Mouse (Mus musculus) left cerebral cortex, postnatal 4 days (tissue): ENCODE data around the gene Slc38a11. TPM values are rescaled to one million over a fixed set of nuclear protein-coding genes. Genes with fewer than 3 reads are reported as not detected.

Experiments used
- DNase-seq: peaks from one replicate; pipeline ENCODE4 v3.0.0-alpha.2; 2022
- intact Hi-C: fragments of 180-260 bp; cut with DNase I; formaldehyde crosslinking; loops from one replicate; pipeline ENCODE4 v1.15.1; 2025
- total RNA-seq, 2 experiments: library from RNA; stranded (reverse); gene quantifications; 2 replicates each; pipeline ENCODE4 v1.2.3; 2021

Slc38a11 gene
- total RNA-seq, 2 experiments from 2014 or later, result 1.4 to 1.6 TPM

- intact Hi-C loops, result loop anchor here (10.0 kb wide), 1 partner anchor 187 kb away; no protein-coding TSS in a partner anchor
- DNase-seq, result peak; percentile 26
These were observed 32.5 kb downstream of the Slc38a11 start for GRCm38 (mm10) chr2:65331321-65331720.

GRCm38 (mm10) chr2:65321998-65322754, 41.7 kb downstream of the Slc38a11 start:
- intact Hi-C loops, result no loop called here
- DNase-seq, result no peak

GRCm38 (mm10) chr2:65320975-65321374, 42.9 kb downstream of the Slc38a11 start:
- intact Hi-C loops, result no loop called here
- DNase-seq, result peak; percentile 6

GRCm38 (mm10) chr2:65316721-65317120, 47.1 kb downstream of the Slc38a11 start:
- DNase-seq, result no peak
- intact Hi-C loops, result no loop called here

GRCm38 (mm10) chr2:65311250-65311649, 52.6 kb downstream of the Slc38a11 start:
- intact Hi-C loops, result no loop called here
- DNase-seq, result no peak

GRCm38 (mm10) chr2:65296541-65296940, 67.3 kb downstream of the Slc38a11 start:
- DNase-seq, result no peak
- intact Hi-C loops, result no loop called here

- peak; percentile 9 for DNase-seq
- intact Hi-C loops, result no loop called here
These were observed 69.7 kb downstream of the Slc38a11 start for GRCm38 (mm10) chr2:65294092-65294491.

- intact Hi-C loops, result no loop called here
- no peak for DNase-seq
These were observed 70.4 kb downstream of the Slc38a11 start for GRCm38 (mm10) chr2:65293411-65293810.

- intact Hi-C loops, result no loop called here
- no peak for DNase-seq
These were observed 74.1 kb downstream of the Slc38a11 start for GRCm38 (mm10) chr2:65289721-65290120.

- no peak for DNase-seq
- intact Hi-C loops, result no loop called here
These were observed 75.1 kb downstream of the Slc38a11 start for GRCm38 (mm10) chr2:65288696-65289095.

- DNase-seq, result peak; percentile 21
- intact Hi-C loops, result no loop called here
These were observed 78.5 kb downstream of the Slc38a11 start for GRCm38 (mm10) chr2:65285380-65285779.

GRCm38 (mm10) chr2:65282979-65283378, 80.9 kb downstream of the Slc38a11 start:
- intact Hi-C loops, result no loop called here
- no peak for DNase-seq

- intact Hi-C loops, result no loop called here
- DNase-seq, result no peak
These were observed 84.7 kb downstream of the Slc38a11 start for GRCm38 (mm10) chr2:65279029-65279690.

GRCm38 (mm10) chr2:65275443-65276061, 88.3 kb downstream of the Slc38a11 start:
- no peak for DNase-seq
- intact Hi-C loops, result no loop called here

- intact Hi-C loops, result no loop called here
- no peak for DNase-seq
These were observed 89.9 kb downstream of the Slc38a11 start for GRCm38 (mm10) chr2:65273910-65274309.

GRCm38 (mm10) chr2:65268731-65269130, 95.1 kb downstream of the Slc38a11 start:
- intact Hi-C loops, result no loop called here
- DNase-seq, result no peak

GRCm38 (mm10) chr2:65267834-65268233, 96.0 kb downstream of the Slc38a11 start:
- no peak for DNase-seq
- intact Hi-C loops, result no loop called here

- intact Hi-C loops, result no loop called here
- DNase-seq, result no peak
These were observed 97.1 kb downstream of the Slc38a11 start for GRCm38 (mm10) chr2:65266576-65267299.
